Mouse (Mus musculus) thymus, adult 2 months (tissue): Measurements from ENCODE around the gene Osm.

ENCODE experiments used
- CTCF ChIP-seq: fragments of 200-500 bp; IDR thresholded peaks from 2 replicates; pipeline ENCODE4 v1.5.1; 2012; ENCODE audit warnings: mild to moderate bottlenecking, control low read depth, low read length, moderate library complexity, borderline replicate concordance; ENCODE audit not compliant: control insufficient read depth, poor library complexity, insufficient read depth; ENCODE audit errors: extremely low read depth
- POLR2A ChIP-seq: fragments of 200-500 bp; IDR thresholded peaks from 2 replicates; pipeline ENCODE4 v1.6.1; 2012; ENCODE audit warnings: mild to moderate bottlenecking, low read length, control low read depth, moderate library complexity; ENCODE audit not compliant: control insufficient read depth, poor library complexity, insufficient read depth; ENCODE audit errors: extremely low read depth

- TF ChIP-seq CTCF: no peak
- no peak for TF ChIP-seq POLR2A
These were observed 21.6 kb upstream of the Osm start for GRCm38 (mm10) chr11:4214572-4214971.
